11 mouse cellular contexts compared by ENCODE assay signal in the genomic region with DNA sequence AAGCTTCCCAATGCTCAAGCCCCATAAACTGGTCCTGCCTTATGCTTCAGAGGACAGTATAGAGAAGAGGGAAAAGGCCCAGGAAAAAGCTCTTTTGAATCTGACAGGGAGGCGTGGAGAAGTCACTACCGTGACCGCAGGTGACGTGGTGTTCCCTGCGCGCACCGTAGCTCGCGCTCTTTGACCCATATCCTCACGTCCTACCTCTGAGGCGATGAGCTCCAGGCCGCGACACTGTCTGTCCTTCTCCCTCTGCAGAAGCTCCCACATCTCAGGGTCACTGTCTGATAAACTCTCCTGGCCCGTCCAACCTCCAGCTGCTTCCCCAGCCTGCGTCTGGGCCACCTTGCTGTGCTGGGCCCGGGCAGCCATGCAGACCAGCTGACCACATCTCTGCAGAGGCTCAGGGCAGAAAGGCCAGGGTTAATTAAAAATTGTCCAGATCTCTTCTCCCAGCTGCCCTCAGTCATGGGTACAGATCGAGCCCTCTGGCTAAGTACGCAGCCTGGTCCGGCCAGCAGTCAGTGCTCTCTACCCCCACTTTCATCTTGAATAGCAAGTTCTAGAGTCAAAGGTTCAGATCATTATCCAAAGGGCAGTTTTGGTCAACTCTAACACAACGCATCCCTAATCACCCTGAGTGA. TPM values are rescaled to one million over a fixed set of nuclear protein-coding genes. Genes with fewer than 3 reads are reported as not detected.
DNase-seq lines count a peak whose midpoint lies in the region; ATAC-seq lines count a peak whose summit lies in the region.
"Had no signal": no experiment of that assay in that cellular context is flagged by ENCODE, and none has a peak within 500 bp of the region (broad histone marks: within the 10 kb centered on the region; RNA-seq: fewer than 3 reads in every experiment).

No protein-coding gene starts in this region.

- DNase-seq in heart, postnatal 4 days = no peak
- DNase-seq in embryonic facial prominence, embryonic 11.5 days (ENCODE audit: low spot score) = no peak
- peak; percentile 73 to 81 for DNase-seq in kidney, adult 8-10 months
- no peak for DNase-seq in midbrain, embryonic 14.5 days
- DNase-seq in cerebellum, adult 18-20 months = no peak
- no peak for DNase-seq in adrenal gland, postnatal 14 days
- DNase-seq in left cerebral cortex, postnatal 4 days = no peak
- DNase-seq: lung, adult 18-20 months; thymus, adult 18-20 months had no signal

- no peak overlapping the region for H3K27ac ChIP-seq in heart, embryonic 15.5 days
- H3K27ac ChIP-seq in embryonic facial prominence, embryonic 11.5 days (replicated peaks; ENCODE audit: low read depth, low read length) = no peak overlapping the region
- H3K27ac ChIP-seq in midbrain, embryonic 14.5 days (replicated peaks; ENCODE audit: low read depth, low read length) = no peak overlapping the region

- H3K9me3 ChIP-seq in heart, embryonic 15.5 days (replicated peaks) = no peaks in the 10 kb centered on the region
- no peaks in the 10 kb centered on the region for H3K9me3 ChIP-seq in embryonic facial prominence, embryonic 11.5 days (replicated peaks; ENCODE audit: control insufficient read depth, low read length)
- H3K9me3 ChIP-seq in midbrain, embryonic 14.5 days (ENCODE audit: control insufficient read depth, low read length) = no peaks in the 10 kb centered on the region

- peak overlapping the region; percentile 71; the same call in 1 of the 2 replicates for H3K9ac ChIP-seq in heart, embryonic 15.5 days
- peak overlapping the region; percentile 1; the same call in 1 of the 2 replicates for H3K9ac ChIP-seq in embryonic facial prominence, embryonic 11.5 days (replicated peaks; ENCODE audit: low read length)
- H3K9ac ChIP-seq in midbrain, embryonic 14.5 days (replicated peaks; ENCODE audit: low read length) = no peak overlapping the region

- H3K36me3 ChIP-seq in heart, embryonic 15.5 days = peaks cover 24% of the 10 kb centered on the region
- no peaks in the 10 kb centered on the region; the same call in 1 of the 2 replicates for H3K36me3 ChIP-seq in embryonic facial prominence, embryonic 11.5 days (replicated peaks; ENCODE audit: control insufficient read depth, insufficient read depth, low read depth, low read length)
- peaks cover 6% of the 10 kb centered on the region; the same call in 1 of the 2 replicates for H3K36me3 ChIP-seq in midbrain, embryonic 14.5 days (ENCODE audit: control insufficient read depth, insufficient read depth, low read length)

- peak overlapping the region; percentile 94 for H3K4me2 ChIP-seq in heart, embryonic 15.5 days
- H3K4me2 ChIP-seq in embryonic facial prominence, embryonic 11.5 days (ENCODE audit: low read depth, low read length) = 0 out of 2 replicates have a peak overlapping the region, but pooled peaks have one; percentile 80
- peak overlapping the region; percentile 81 for H3K4me2 ChIP-seq in midbrain, embryonic 14.5 days (ENCODE audit: low read length)

- peak overlapping the region; percentile 76 for H3K4me3 ChIP-seq in heart, embryonic 15.5 days
- H3K4me3 ChIP-seq in embryonic facial prominence, embryonic 11.5 days (ENCODE audit: low read depth, low read length) = no peak overlapping the region
- no peak overlapping the region for H3K4me3 ChIP-seq in midbrain, embryonic 14.5 days (replicated peaks; ENCODE audit: low read depth, low read length)

- intact Hi-C loops in left cerebral cortex, postnatal 4 days (cut with DNase I) = no loop called here

- H3K4me1 ChIP-seq in heart, embryonic 15.5 days (replicated peaks) = peaks cover 41% of the 10 kb centered on the region
- peaks cover 24% of the 10 kb centered on the region for H3K4me1 ChIP-seq in embryonic facial prominence, embryonic 11.5 days (ENCODE audit: control insufficient read depth, insufficient read depth, low read length)
- peaks cover 45% of the 10 kb centered on the region for H3K4me1 ChIP-seq in midbrain, embryonic 14.5 days (ENCODE audit: control insufficient read depth, insufficient read depth, low read length)

- H3K27me3 ChIP-seq in heart, embryonic 15.5 days = peaks cover 29% of the 10 kb centered on the region
- H3K27me3 ChIP-seq in embryonic facial prominence, embryonic 11.5 days (ENCODE audit: control insufficient read depth, insufficient read depth, low read length) = peaks cover 20% of the 10 kb centered on the region
- H3K27me3 ChIP-seq in midbrain, embryonic 14.5 days (ENCODE audit: control insufficient read depth, insufficient read depth, low read length) = peaks cover 21% of the 10 kb centered on the region

- 78% methylated on average over 20 of the region's 20 CpGs for WGBS in heart, embryonic 15.5 days
- WGBS in embryonic facial prominence, embryonic 11.5 days = 81% methylated on average over 20 of the region's 20 CpGs
- 83% methylated on average over 20 of the region's 20 CpGs for WGBS in midbrain, embryonic 14.5 days

- no peak for ATAC-seq in heart, embryonic 15.5 days (replicated peaks; ENCODE audit: insufficient number of reproducible peaks, insufficient read depth, low FRiP score, low read depth)
- no peak for ATAC-seq in embryonic facial prominence, embryonic 11.5 days (replicated peaks; ENCODE audit: insufficient number of reproducible peaks, low FRiP score, low TSS enrichment, low read depth)
- no peak for ATAC-seq in midbrain, embryonic 14.5 days (ENCODE audit: low FRiP score, low TSS enrichment)

RNA-seq across cellular contexts. Expression of a gene that starts 1.4 kb away (rescaled TPM):
- 89.8 and 106 TPM in 2 replicates for polyA plus RNA-seq in heart, embryonic 15.5 days (2015; fragmentation: Nextera tagmentation; extraction: Ambion mirVana)
- total RNA-seq in heart, postnatal 4 days (2021) = 10 to 100 TPM; 43.7 to 45.1 TPM
- polyA plus RNA-seq in embryonic facial prominence, embryonic 11.5 days (2014; fragmentation: Nextera tagmentation; extraction: Ambion mirVana) = 68.7 and 73.5 TPM in 2 replicates
- polyA plus RNA-seq in midbrain, embryonic 14.5 days (2014; fragmentation: Nextera tagmentation; extraction: Ambion mirVana) = 48.9 and 50.7 TPM in 2 replicates
- 50.9 and 57.3 TPM in 2 replicates for total RNA-seq in adrenal gland, postnatal 14 days (2021)
- 10 to 100 TPM; 39.7 to 39.9 TPM for total RNA-seq in left cerebral cortex, postnatal 4 days (2021)

RNA-seq across cellular contexts. Expression of a gene that starts 6.1 kb away (rescaled TPM):
- 49.7 and 53.6 TPM in 2 replicates for polyA plus RNA-seq in heart, embryonic 15.5 days (2015; fragmentation: Nextera tagmentation; extraction: Ambion mirVana)
- 10 to 100 TPM; 34.2 to 34.9 TPM for total RNA-seq in heart, postnatal 4 days (2021)
- polyA plus RNA-seq in embryonic facial prominence, embryonic 11.5 days (2014; fragmentation: Nextera tagmentation; extraction: Ambion mirVana) = 2.1 and 2.8 TPM in 2 replicates
- 14.2 and 18.6 TPM in 2 replicates for polyA plus RNA-seq in midbrain, embryonic 14.5 days (2014; fragmentation: Nextera tagmentation; extraction: Ambion mirVana)
- total RNA-seq in adrenal gland, postnatal 14 days (2021) = 53.5 and 55.7 TPM in 2 replicates
- total RNA-seq in left cerebral cortex, postnatal 4 days (2021) = 1 to 10 TPM; 4.9 to 7.5 TPM
- total RNA-seq: common myeloid progenitor, adult 5-6 weeks had no signal

RNA-seq across cellular contexts. Expression of a gene that starts 13.5 kb away (rescaled TPM):
- 1.2 and 2.9 TPM in 2 replicates for polyA plus RNA-seq in heart, embryonic 15.5 days (2015; fragmentation: Nextera tagmentation; extraction: Ambion mirVana)
- total RNA-seq in heart, postnatal 4 days (2021) = under 1 TPM; 0.83 to 0.97 TPM
- 4.4 and 6.9 TPM in 2 replicates for polyA plus RNA-seq in embryonic facial prominence, embryonic 11.5 days (2014; fragmentation: Nextera tagmentation; extraction: Ambion mirVana)
- 106 and 134 TPM in 2 replicates for polyA plus RNA-seq in midbrain, embryonic 14.5 days (2014; fragmentation: Nextera tagmentation; extraction: Ambion mirVana)
- total RNA-seq in adrenal gland, postnatal 14 days (2021) = 7.4 and 8.0 TPM in 2 replicates
- 10 to 100 TPM; 12.9 to 14.4 TPM for total RNA-seq in left cerebral cortex, postnatal 4 days (2021)
- total RNA-seq: common myeloid progenitor, adult 5-6 weeks had no signal

RNA-seq across cellular contexts. Expression of a gene that starts 19.4 kb away (rescaled TPM):
- 0.62 and 1.1 TPM in 2 replicates for polyA plus RNA-seq in heart, embryonic 15.5 days (2015; fragmentation: Nextera tagmentation; extraction: Ambion mirVana)
- 1 to 10 TPM; 1.8 to 1.9 TPM for total RNA-seq in heart, postnatal 4 days (2021)
- polyA plus RNA-seq in embryonic facial prominence, embryonic 11.5 days (2014; fragmentation: Nextera tagmentation; extraction: Ambion mirVana) = 0.49 TPM in 1 of 2 replicates, not detected in the other
- 0.32 and 1.0 TPM in 2 replicates for polyA plus RNA-seq in midbrain, embryonic 14.5 days (2014; fragmentation: Nextera tagmentation; extraction: Ambion mirVana)
- total RNA-seq in adrenal gland, postnatal 14 days (2021) = 1.7 and 2.7 TPM in 2 replicates
- 1 to 10 TPM; 5.1 to 5.2 TPM for total RNA-seq in left cerebral cortex, postnatal 4 days (2021)
- total RNA-seq: common myeloid progenitor, adult 5-6 weeks had no signal

Comparison
In these comparisons a context has a peak if more than half of its experiments do, and no peak if none do; other contexts are left out.
1. DNase-seq: peak in kidney, adult 8-10 months (2 of 2); none in heart, postnatal 4 days (single experiment), embryonic facial prominence, embryonic 11.5 days (single experiment), midbrain, embryonic 14.5 days (single experiment), cerebellum, adult 18-20 months (0 of 2), adrenal gland, postnatal 14 days (single experiment) and left cerebral cortex, postnatal 4 days (single experiment).
2. Peak in every context shown above with its lines, with median percentiles within 50 percentile points of each other: H3K4me2 ChIP-seq.